Mouse (Mus musculus) hindbrain, postnatal 0 days (tissue): ENCODE results near the gene Gm20388. TPM values are rescaled to one million over a fixed set of nuclear protein-coding genes. Genes with fewer than 3 reads are reported as not detected.

Experiments
- ATAC-seq: fragments of 200-750 bp; cut with Nextera tagmentation; 2 replicates; pipeline ENCODE4 v1.8.0; 2017; ENCODE audit warnings: mild to moderate bottlenecking, moderate TSS enrichment, moderate library complexity
- DNase-seq: peaks from one replicate; pipeline ENCODE4 v3.0.0-alpha.2; 2015; ENCODE audit warnings: low spot score
- H3K27ac ChIP-seq: fragments of 300-500 bp; sonication (generic); 2 replicates; pipeline ENCODE4 v1.5.1; 2014; ENCODE audit warnings: mild to moderate bottlenecking
- H3K27me3 ChIP-seq: fragments of 300-500 bp; sonication (generic); 2 replicates; pipeline ENCODE4 v1.6.1; 2014; ENCODE audit warnings: low read length, mixed read lengths; ENCODE audit not compliant: insufficient read depth
- H3K36me3 ChIP-seq: fragments of 300-500 bp; sonication (generic); 2 replicates; pipeline ENCODE4 v1.6.1; 2014; ENCODE audit warnings: low read length, mixed read lengths; ENCODE audit not compliant: insufficient read depth
- H3K4me1 ChIP-seq: fragments of 300-500 bp; sonication (generic); 2 replicates; pipeline ENCODE4 v1.6.1; 2014; ENCODE audit warnings: antibody characterized with exemption, low read length, mixed read lengths; ENCODE audit not compliant: insufficient read depth
- H3K4me2 ChIP-seq: fragments of 300-500 bp; sonication (generic); 2 replicates; pipeline ENCODE4 v1.6.1; 2014; ENCODE audit warnings: low read depth, mild to moderate bottlenecking, low read length, moderate library complexity, mixed read lengths
- H3K4me3 ChIP-seq: fragments of 300-500 bp; sonication (generic); 2 replicates; pipeline ENCODE4 v1.5.1; 2014; ENCODE audit warnings: low read length
- H3K9ac ChIP-seq: fragments of 300-500 bp; sonication (generic); replicated peaks from 2 replicates; pipeline ENCODE4 v1.6.1; 2014; ENCODE audit warnings: mild to moderate bottlenecking, low read length, moderate library complexity, mixed read lengths
- H3K9me3 ChIP-seq: fragments of 300-500 bp; sonication (generic); 2 replicates; pipeline ENCODE4 v1.6.1; 2016; ENCODE audit warnings: low read length, mixed read lengths
- CTCF ChIP-seq: IDR thresholded peaks from 2 replicates; pipeline ENCODE4 v1.5.1; 2016; ENCODE audit warnings: antibody characterized with exemption, control low read depth, low read depth
- WGBS: fragments of 180-500 bp; shearing (Covaris S2); extraction: QIAGEN DNeasy Blood & Tissue Kit; methylation state at CpG from one replicate; pipeline ENCODE4 v1.1.7; 2014; 5-methylcytosine and 5-hydroxymethylcytosine counted together
- polyA plus RNA-seq: library from polyadenylated mRNA; unstranded; fragments of >200 nt; fragmentation: Nextera tagmentation; extraction: Ambion mirVana; gene quantifications from 2 replicates; pipeline ENCODE4 v1.2.1, GENCODE M21; 2015
- total RNA-seq: library from RNA; depleted of rRNA; stranded (reverse); fragments of >200 nt; gene quantifications from 2 replicates; pipeline ENCODE4 v1.2.3, GENCODE M21; 2014

Gene Gm20388
- total and polyA plus RNA-seq, 2 experiments from 2014 or later: 71.3 TPM; not detected in 1

DNA sequence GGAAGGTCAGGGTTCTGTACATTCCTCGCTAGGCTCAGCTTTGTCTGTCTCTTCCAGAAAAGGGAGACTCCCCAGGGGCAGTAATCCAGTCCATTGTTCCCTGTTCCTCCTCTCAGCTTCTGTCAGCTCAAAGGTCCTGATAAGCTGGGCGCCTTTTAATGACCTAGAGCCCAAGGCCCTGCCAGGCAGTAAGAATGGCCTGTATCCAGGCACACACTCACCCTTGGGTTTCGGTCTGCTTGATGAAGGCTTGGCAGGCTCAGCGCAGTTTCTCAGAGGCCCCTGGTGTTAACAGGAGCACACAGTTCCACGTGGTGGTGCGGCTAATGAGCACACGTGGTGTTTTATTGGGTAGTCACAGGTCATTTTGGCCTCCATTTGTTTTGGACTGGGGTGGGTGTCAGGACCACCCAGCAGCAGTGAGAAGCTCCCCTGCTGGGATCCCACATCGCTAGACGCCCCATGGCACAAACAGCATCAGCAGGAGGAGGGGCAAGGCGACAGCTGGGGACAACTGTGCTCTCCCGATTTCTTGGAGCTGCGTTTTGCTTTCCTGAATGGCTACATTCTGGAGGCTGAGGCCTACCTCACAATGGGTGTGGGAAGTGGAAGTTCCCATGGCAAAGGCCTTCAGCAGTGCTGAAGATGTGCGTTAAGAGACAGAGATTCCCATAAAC is 3805.4 kb downstream of the Gm20388 start:
- 33% methylated on average over 13 of the region's 13 CpGs for WGBS
- 0 out of 2 replicates have a peak, but pooled peaks cover 7% of the 10 kb centered on the region for H3K4me1 ChIP-seq
- H3K4me2 ChIP-seq: no peak overlapping the region
- DNase-seq: no peak
- no peak overlapping the region for H3K9ac ChIP-seq
- no peak overlapping the region for H3K27ac ChIP-seq
- no peak for TF ChIP-seq CTCF
- H3K9me3 ChIP-seq: no peaks in the 10 kb centered on the region
- no peak overlapping the region for H3K4me3 ChIP-seq
- no peaks in the 10 kb centered on the region for H3K36me3 ChIP-seq
- ATAC-seq: no peak
- 0 out of 2 replicates have a peak, but pooled peaks cover 1% of the 10 kb centered on the region for H3K27me3 ChIP-seq

DNA sequence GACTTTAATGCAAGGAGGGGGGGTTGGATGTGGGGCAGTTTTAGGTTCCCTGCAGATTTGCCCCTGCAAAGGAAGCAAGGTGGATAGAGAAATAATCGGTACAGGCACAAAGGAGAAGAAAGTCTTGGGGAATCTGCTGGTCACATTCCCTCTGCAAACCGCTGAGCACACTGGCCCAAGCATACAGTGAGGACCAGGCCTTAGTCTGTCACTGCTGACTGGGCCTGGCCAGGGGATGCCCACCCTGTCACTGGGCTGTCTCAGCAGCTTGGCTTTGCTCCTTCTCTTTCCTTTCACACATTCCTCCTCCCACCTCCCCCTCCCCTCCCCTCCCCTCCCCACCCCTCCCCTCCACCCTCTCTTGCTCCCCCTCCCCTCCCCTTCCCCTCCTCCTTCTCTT is 3806.5 kb downstream of the Gm20388 start:
- no peak for TF ChIP-seq CTCF
- Histone ChIP-seq H3K27me3 (0 out of 2 replicates have a peak, but pooled peaks cover 3% of the 10 kb centered on the region), H3K36me3 (no peaks in the 10 kb centered on the region), H3K4me2 (no peak overlapping the region), H3K4me1 (0 out of 2 replicates have a peak, but pooled peaks cover 7% of the 10 kb centered on the region), H3K27ac (no peak overlapping the region), H3K9ac (no peak overlapping the region), H3K9me3 (no peaks in the 10 kb centered on the region), H3K4me3 (no peak overlapping the region)
- WGBS: 59% methylated on average over 2 of the region's 2 CpGs
- ATAC-seq: no peak
- DNase-seq: no peak

DNA sequence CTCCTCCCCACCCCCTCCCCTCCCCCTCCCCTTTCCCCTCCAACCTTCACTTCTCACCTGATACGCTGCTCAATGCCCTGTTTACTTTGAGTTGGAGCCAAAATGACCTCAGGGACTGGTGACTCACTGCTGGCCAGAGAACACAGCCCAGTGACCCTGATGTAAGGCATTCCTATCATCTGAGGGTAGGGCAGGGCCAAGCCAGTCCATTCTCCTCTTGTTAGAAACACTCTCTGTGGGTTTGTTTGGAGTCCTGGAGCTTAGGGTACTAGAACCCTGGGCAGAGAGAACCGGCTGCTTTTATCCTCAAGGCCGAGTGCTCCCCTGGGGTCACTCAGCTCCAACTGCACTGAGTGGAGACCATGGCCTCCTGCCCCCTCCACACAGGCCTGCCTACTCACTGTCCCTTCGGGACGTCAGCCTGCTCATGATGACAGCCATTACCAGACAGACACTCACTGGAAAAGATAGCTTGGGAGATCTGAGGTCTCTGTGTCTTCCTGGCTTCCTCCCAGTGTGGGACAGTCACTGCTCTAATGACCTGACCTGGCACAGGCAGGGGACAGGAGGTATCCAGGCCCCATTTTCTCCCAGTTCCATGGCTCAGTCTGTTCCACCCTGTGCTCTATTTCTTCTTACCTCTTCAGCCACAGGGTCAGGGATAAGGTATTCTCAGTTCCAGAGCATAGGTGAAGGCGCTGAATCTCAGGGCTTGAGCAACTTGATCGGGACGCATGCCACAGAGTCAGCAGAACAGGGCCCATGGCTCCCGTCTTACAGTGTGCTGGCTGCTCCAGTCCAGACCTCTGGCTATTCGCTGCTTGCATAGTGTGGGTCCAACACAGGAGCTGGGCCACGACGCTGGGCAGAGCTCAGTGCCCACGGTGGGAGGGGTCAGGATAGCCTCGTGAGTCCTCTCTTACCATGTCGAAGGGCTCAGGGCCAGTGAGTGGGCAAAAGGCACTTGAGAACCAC is 3807.2 kb downstream of the Gm20388 start:
- 72% methylated on average over 15 of the region's 15 CpGs for WGBS
- Histone ChIP-seq H3K9me3 (no peaks in the 10 kb centered on the region), H3K9ac (no peak overlapping the region), H3K27me3 (0 out of 2 replicates have a peak, but pooled peaks cover 3% of the 10 kb centered on the region), H3K4me1 (0 out of 2 replicates have a peak, but pooled peaks cover 7% of the 10 kb centered on the region), H3K27ac (no peak overlapping the region), H3K4me2 (no peak overlapping the region), H3K4me3 (no peak overlapping the region), H3K36me3 (no peaks in the 10 kb centered on the region)
- DNase-seq: no peak
- no peak for TF ChIP-seq CTCF
- no peak for ATAC-seq

DNA sequence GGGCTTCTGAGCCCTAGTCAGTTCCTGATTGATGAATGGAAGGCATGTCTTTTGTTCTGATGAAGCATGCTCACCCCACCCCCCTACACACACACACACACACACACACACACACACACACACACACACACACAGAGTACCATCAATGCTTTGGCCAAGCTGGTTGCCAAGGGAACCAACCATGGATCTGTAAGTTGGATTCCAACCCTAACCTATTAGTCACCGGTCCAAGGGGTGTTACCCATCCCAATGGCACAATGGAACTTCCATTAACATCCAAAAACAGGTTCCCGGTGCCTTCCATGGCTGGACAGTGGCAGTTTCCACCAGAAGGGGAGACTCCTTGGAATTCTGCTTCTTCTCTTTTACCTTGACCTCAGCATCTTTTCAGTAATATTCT is 3808.1 kb downstream of the Gm20388 start:
- Histone ChIP-seq H3K4me3 (no peak overlapping the region), H3K4me1 (0 out of 2 replicates have a peak, but pooled peaks cover 7% of the 10 kb centered on the region), H3K9me3 (no peaks in the 10 kb centered on the region), H3K36me3 (no peaks in the 10 kb centered on the region), H3K9ac (no peak overlapping the region), H3K27me3 (0 out of 2 replicates have a peak, but pooled peaks cover 3% of the 10 kb centered on the region), H3K4me2 (no peak overlapping the region), H3K27ac (no peak overlapping the region)
- no peak for ATAC-seq
- DNase-seq: no peak
- TF ChIP-seq CTCF: no peak
- WGBS: 67% methylated on average over 2 of the region's 2 CpGs

DNA sequence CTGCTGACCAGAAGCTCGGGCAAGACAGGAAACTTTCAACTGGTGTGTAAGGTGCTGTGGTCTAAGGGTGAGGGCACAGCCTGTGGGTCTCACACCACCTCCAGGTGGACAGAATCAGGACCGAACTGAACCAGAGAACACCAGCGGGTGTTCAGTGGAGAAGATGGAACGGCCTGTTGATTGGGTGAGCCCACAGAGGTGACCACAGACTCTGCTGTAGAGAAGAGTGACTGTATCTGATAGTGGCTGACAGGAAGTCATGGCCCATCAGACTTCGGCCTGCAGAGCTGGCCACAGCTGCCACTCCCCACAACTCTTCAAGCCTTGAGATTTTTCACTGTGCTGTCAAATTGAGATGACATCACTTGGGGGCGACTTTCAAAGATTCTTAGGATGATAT is 3808.6 kb downstream of the Gm20388 start:
- no peaks in the 10 kb centered on the region for H3K36me3 ChIP-seq
- no peak overlapping the region for H3K27ac ChIP-seq
- 0 out of 2 replicates have a peak, but pooled peaks cover 7% of the 10 kb centered on the region for H3K4me1 ChIP-seq
- no peaks in the 10 kb centered on the region for H3K9me3 ChIP-seq
- DNase-seq (no peak), ATAC-seq (no peak)
- 86% methylated on average over 6 of the region's 6 CpGs for WGBS
- no peak for TF ChIP-seq CTCF
- H3K4me3 ChIP-seq: no peak overlapping the region
- H3K27me3 ChIP-seq: 0 out of 2 replicates have a peak, but pooled peaks cover 3% of the 10 kb centered on the region
- no peak overlapping the region for H3K9ac ChIP-seq
- no peak overlapping the region for H3K4me2 ChIP-seq

DNA sequence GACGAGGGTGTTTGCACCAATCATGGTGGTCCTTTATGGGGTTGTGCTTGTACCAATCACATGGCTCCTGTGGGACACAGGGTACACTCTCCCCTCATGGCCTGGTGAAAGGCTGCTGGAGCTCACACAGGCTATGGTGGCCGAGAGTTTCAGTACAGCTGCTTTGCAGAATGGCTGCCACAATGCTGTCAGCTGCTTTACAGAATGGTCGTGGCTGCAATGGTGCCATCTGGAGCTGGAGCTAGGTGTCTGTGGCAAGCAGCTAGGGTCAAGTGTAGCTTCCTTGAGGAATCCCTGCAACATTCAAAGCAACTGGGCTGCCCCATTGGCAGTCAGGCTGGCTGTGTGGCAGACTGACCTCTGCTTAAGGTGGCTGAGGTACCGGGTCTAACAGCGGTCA is 3809.2 kb downstream of the Gm20388 start:
- Histone ChIP-seq H3K27ac (no peak overlapping the region), H3K27me3 (0 out of 2 replicates have a peak, but pooled peaks cover 3% of the 10 kb centered on the region), H3K4me3 (no peak overlapping the region), H3K9ac (no peak overlapping the region), H3K4me2 (no peak overlapping the region), H3K9me3 (no peaks in the 10 kb centered on the region), H3K36me3 (no peaks in the 10 kb centered on the region), H3K4me1 (0 out of 2 replicates have a peak, but pooled peaks cover 7% of the 10 kb centered on the region)
- WGBS: 52% methylated on average over 5 of the region's 5 CpGs
- ATAC-seq (no peak), DNase-seq (no peak)
- no peak for TF ChIP-seq CTCF
